Mouse (Mus musculus) 416B (cell line): ENCODE data around the gene Noc4l.

ENCODE experiments used
- DNase-seq: peaks from one replicate; pipeline ENCODE4 v3.0.0; 2011; ENCODE audit warnings: low read depth

Noc4l gene

DNA sequence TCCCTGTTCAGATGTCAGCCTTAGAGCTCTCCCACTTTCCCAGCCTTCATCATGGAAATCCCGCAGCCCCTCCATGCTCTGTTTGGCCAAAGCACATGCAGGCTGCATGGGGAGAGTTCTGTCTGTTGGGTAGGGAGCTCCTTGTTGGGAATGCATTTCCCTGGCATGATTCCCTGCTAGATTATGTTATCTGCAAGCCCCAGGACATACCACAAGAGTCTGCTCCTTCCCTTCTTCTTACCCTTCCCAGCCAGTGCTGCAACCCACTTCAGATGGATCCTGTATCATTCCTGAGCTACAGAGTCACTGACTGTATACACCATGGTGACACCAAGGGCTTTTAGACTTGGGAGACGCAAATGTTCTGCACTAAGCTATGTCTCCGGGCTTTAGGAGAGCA is 43.8 kb downstream of the Noc4l start:
- no peak for DNase-seq

DNA sequence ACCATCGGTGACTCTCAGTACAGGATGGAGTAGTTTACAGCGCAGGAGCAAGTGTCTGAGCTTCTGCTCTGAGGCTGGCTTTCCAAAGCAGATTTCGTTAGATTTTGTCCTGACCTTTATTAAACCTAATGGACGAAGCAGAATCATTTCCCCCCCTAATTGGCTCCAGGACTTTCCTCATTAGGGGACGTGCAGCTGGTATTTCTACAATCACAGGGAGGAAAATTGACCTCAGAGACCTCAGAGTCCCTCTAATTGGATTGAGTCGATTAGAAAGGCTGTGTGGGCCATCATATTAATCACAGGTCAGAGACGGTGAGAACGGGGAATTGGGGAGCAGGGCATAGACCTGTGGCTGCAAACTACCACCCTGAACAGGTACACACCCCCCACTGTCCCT is 44.3 kb downstream of the Noc4l start:
- no peak for DNase-seq

DNA sequence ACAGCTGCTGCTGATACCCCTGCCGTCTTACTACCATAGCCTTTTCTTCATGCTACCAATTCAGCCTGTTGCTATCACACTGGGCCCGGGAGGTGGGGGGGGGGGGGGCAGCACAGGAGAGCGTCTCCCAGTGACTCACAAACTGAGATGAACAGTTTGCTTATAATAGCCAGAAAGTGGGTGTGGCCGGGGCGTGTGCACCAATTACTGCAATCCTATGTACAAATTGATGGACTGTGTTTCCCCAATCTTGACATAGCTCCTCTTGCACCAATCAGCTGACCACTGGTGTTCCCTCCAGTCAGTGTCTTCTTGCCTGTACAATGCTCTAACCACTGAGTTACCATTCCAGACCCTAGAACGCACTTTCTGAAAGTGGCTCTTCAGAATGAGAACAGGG is 44.9 kb downstream of the Noc4l start:
- DNase-seq = peak; percentile 43

DNA sequence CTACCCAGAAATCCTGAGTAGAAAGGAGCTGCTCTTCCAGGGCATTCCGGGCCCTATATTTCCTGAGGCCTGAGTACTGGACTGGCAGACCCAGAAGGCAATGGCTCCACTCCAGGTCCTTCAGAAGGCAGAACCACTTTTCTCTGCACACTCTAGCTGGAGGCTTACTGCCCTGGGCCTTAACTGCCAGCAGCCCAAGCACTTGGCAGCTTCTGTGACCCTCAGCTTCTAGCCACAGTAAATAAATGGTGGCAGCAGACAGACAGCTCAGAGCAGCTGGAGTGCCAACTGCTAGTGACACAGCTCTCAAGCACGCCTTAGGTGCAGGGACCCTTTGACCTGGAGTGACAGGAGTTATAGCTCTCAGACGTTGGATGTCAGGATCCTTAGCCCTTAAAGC is 45.5 kb downstream of the Noc4l start:
- DNase-seq = no peak

DNA sequence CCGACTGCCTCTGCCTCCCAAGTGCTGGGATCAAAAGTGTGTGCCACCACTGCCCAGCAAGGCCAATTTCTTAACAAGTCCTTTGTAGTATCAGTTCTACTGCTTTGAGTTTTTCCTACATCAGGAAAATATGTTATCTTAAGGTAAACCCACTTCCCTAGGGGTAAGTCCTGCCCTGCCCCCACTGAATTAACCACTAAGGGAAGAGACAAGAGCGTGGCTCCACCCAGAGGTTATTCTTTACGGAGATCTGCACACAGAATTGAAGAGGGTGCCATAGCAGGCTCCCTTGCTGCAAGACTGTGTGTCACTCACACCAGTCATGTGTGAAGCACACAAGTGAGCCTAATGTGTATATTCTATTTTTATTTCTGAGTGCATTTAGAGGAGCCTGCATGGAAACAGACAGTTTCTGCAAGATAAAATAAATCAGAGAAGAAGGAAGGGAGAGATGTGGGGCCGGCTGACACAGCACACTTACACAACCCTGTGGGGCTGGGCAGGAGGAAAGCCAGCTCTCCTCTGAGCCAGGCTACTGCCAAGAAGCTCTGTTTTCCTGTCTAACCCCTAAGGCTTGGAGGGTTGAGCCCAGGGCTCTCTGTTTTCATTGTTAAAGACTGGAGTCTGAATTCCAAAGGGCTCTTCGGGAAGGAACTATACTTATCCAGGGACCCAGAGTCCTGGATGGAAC is 47.5 kb downstream of the Noc4l start:
- DNase-seq = peak; percentile 35

DNA sequence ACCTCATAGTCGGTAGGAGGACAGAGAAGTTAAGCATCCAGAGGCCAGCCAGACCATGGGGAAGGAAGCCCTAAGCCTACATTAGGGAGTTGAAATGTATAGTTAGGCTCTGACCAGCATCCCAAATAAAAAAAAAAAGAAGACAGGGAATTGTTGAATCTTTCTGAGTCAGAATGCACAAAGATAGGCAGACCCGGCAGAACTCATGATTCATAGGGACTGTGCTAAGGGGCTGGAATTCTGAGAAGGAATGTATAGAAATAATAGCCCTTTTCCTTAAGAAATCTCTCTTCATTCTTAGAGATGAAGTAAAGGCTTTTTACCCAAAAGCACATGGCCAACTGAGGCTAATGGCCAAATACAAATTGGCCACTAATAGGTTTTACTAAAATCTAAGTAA is 48.9 kb downstream of the Noc4l start:
- no peak for DNase-seq

DNA sequence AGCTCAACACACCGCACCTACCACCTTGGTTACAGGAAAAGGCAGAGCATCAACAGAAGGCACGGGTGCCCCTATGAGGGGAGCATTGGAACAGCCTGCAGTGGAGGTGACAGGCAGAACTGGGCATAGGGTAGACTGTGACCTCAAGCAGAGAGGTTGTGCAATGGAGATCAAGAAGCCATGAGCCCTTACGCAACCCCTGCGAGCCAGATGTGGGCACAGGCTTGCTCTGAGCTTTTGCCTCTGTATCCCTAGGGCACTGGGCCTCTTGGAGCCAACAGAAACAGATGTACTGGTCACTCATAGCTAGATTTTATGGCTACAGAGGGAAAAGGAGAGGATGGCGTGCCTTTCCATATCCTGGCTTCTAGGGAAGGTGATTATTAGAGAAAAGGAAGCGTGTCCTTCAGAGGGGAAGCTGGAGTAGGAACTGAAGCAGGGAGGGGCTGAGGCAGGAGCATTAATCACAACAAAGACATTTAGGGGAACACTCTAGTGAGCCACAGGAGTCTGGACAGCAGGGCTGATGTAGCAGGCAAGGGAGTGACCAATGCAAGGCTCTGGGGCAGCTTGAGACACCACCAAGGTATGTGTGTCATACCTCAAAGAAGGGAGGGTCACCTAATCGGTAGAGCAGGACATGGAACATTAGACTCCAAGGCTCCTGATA is 50.1 kb downstream of the Noc4l start:
- peak; percentile 77 for DNase-seq
